Mouse (Mus musculus) ES-Bruce4 (cell line): ENCODE results near the gene Synpo2. TPM values are rescaled to one million over a fixed set of nuclear protein-coding genes. Genes with fewer than 3 reads are reported as not detected.

ENCODE experiments used
- H3K27ac ChIP-seq: 2 replicates; pipeline ENCODE4 v1.5.1; 2012; ENCODE audit warnings: low read length, inconsistent platforms; ENCODE audit not compliant: insufficient read depth
- H3K27me3 ChIP-seq: 2 replicates; pipeline ENCODE4 v1.6.1; 2012; ENCODE audit warnings: mild to moderate bottlenecking, low read length, inconsistent platforms; ENCODE audit not compliant: control insufficient read depth, poor library complexity, insufficient read depth, severe bottlenecking
- H3K36me3 ChIP-seq: 2 replicates; pipeline ENCODE4 v1.6.1; 2012; ENCODE audit warnings: inconsistent platforms, mild to moderate bottlenecking, low read length, moderate library complexity; ENCODE audit not compliant: control insufficient read depth, poor library complexity, insufficient read depth, severe bottlenecking
- H3K4me1 ChIP-seq: one replicate; pipeline ENCODE4 v1.8.1; 2011; ENCODE audit warnings: low read length; ENCODE audit not compliant: control insufficient read depth, insufficient read depth
- H3K4me3 ChIP-seq: 2 replicates; pipeline ENCODE4 v1.5.1; 2011; ENCODE audit warnings: low read depth, mild to moderate bottlenecking, low read length
- H3K9ac ChIP-seq: 2 replicates; pipeline ENCODE4 v1.6.1; 2012; ENCODE audit warnings: low read depth, mild to moderate bottlenecking, inconsistent platforms; ENCODE audit not compliant: poor library complexity, severe bottlenecking
- H3K9me3 ChIP-seq: replicated peaks from 2 replicates; pipeline ENCODE4 v1.6.1; 2012; ENCODE audit warnings: mild to moderate bottlenecking, low read length, inconsistent platforms; ENCODE audit not compliant: control insufficient read depth, poor library complexity, insufficient read depth, severe bottlenecking
- CTCF ChIP-seq: IDR thresholded peaks from one replicate; pipeline ENCODE4 v1.8.1; 2011; ENCODE audit warnings: low read depth, low read length
- EP300 ChIP-seq: IDR thresholded peaks from 2 replicates; pipeline ENCODE4 v1.6.1; 2011; ENCODE audit warnings: low read depth, low read length; ENCODE audit not compliant: insufficient read depth
- POLR2A ChIP-seq: IDR thresholded peaks from one replicate; pipeline ENCODE4 v1.8.1; 2011; ENCODE audit warnings: low read length; ENCODE audit not compliant: insufficient read depth
- polyA plus RNA-seq: library from polyadenylated mRNA; stranded (reverse); fragments of >200 nt; gene quantifications from 2 replicates; pipeline ENCODE4 v1.2.4, GENCODE M21; 2011; ENCODE audit warnings: low read depth; ENCODE audit not compliant: missing spikeins, insufficient read depth, insufficient read length

Gene Synpo2
- polyA plus RNA-seq, 1 experiment = 1.8 TPM

GRCm38 (mm10) chr3:123140134-123140533 is 95.8 kb downstream of the Synpo2 start:
- Histone ChIP-seq H3K9ac (no peak overlapping the region), H3K27me3 (no peaks in the 10 kb centered on the region), H3K9me3 (no peaks in the 10 kb centered on the region), H3K36me3 (no peaks in the 10 kb centered on the region), H3K27ac (no peak overlapping the region), H3K4me1 (peaks cover 2% of the 10 kb centered on the region), H3K4me3 (no peak overlapping the region)
- TF ChIP-seq EP300 (no peak), CTCF (no peak), POLR2A (no peak)

GRCm38 (mm10) chr3:123139619-123140018 is 96.3 kb downstream of the Synpo2 start:
- Histone ChIP-seq H3K9ac (no peak overlapping the region), H3K4me1 (peaks cover 2% of the 10 kb centered on the region), H3K27me3 (no peaks in the 10 kb centered on the region), H3K9me3 (no peaks in the 10 kb centered on the region), H3K4me3 (no peak overlapping the region), H3K36me3 (no peaks in the 10 kb centered on the region), H3K27ac (no peak overlapping the region)
- TF ChIP-seq CTCF = no peak
- TF ChIP-seq EP300 = no peak
- TF ChIP-seq POLR2A = no peak

- no peaks in the 10 kb centered on the region for H3K9me3 ChIP-seq
- TF ChIP-seq POLR2A = no peak
- TF ChIP-seq CTCF = no peak
- TF ChIP-seq EP300 = no peak
- H3K36me3 ChIP-seq = no peaks in the 10 kb centered on the region
- H3K4me3 ChIP-seq = no peak overlapping the region
- H3K4me1 ChIP-seq = peaks cover 2% of the 10 kb centered on the region
- H3K27ac ChIP-seq = no peak overlapping the region
- no peak overlapping the region for H3K9ac ChIP-seq
- H3K27me3 ChIP-seq = no peaks in the 10 kb centered on the region
Observed at GRCm38 (mm10) chr3:123138274-123139003, 97.5 kb downstream of the Synpo2 start.

- no peaks in the 10 kb centered on the region for H3K27me3 ChIP-seq
- no peak for TF ChIP-seq CTCF
- TF ChIP-seq POLR2A = no peak
- no peak for TF ChIP-seq EP300
- no peaks in the 10 kb centered on the region for H3K9me3 ChIP-seq
- no peak overlapping the region for H3K9ac ChIP-seq
- no peaks in the 10 kb centered on the region for H3K4me1 ChIP-seq
- H3K27ac ChIP-seq = no peak overlapping the region
- no peaks in the 10 kb centered on the region for H3K36me3 ChIP-seq
- no peak overlapping the region for H3K4me3 ChIP-seq
Observed at GRCm38 (mm10) chr3:123132101-123132500, 103.8 kb downstream of the Synpo2 start.

- Histone ChIP-seq H3K36me3 (no peaks in the 10 kb centered on the region), H3K9me3 (no peaks in the 10 kb centered on the region), H3K4me3 (no peak overlapping the region), H3K27ac (no peak overlapping the region), H3K27me3 (no peaks in the 10 kb centered on the region), H3K9ac (no peak overlapping the region), H3K4me1 (no peaks in the 10 kb centered on the region)
- no peak for TF ChIP-seq CTCF
- no peak for TF ChIP-seq EP300
- TF ChIP-seq POLR2A = no peak
Observed at GRCm38 (mm10) chr3:123131151-123131756, 104.7 kb downstream of the Synpo2 start.

GRCm38 (mm10) chr3:123130314-123131150 is 105.4 kb downstream of the Synpo2 start:
- H3K9me3 ChIP-seq = no peaks in the 10 kb centered on the region
- TF ChIP-seq POLR2A (no peak), EP300 (no peak), CTCF (no peak)
- no peaks in the 10 kb centered on the region for H3K36me3 ChIP-seq
- no peak overlapping the region for H3K27ac ChIP-seq
- H3K9ac ChIP-seq = no peak overlapping the region
- H3K27me3 ChIP-seq = no peaks in the 10 kb centered on the region
- H3K4me3 ChIP-seq = no peak overlapping the region
- H3K4me1 ChIP-seq = no peaks in the 10 kb centered on the region
